Mouse (Mus musculus) erythroblast, adult 5-6 weeks (primary cell): ENCODE measurements around the gene Rab19. TPM values are rescaled to one million over a fixed set of nuclear protein-coding genes. Genes with fewer than 3 reads are reported as not detected.
"Not testable (repeated sequence)": the region's sequence is repeated elsewhere in the genome, so short reads cannot be mapped to it uniquely, and the experiment has no call there.

ENCODE experiments used
- ATAC-seq: replicated peaks from 2 replicates; pipeline ENCODE4 v1.8.0; 2016; ENCODE audit warnings: moderate number of reproducible peaks, mild to moderate bottlenecking, moderate TSS enrichment, inconsistent platforms; ENCODE audit not compliant: poor library complexity, low FRiP score, severe bottlenecking
- total RNA-seq, 2 experiments: library from RNA; stranded (forward) in 1 of 2; stranded (reverse) in 1 of 2; fragments of 150-400 nt in 1 of 2; fragments of 200-764, 138-1000 nt in 1 of 2; gene quantifications; 2 replicates each; pipeline versions ENCODE4 v1.2.3 to v1.2.4; 2015 to 2017; ENCODE audit warnings: low replicate concordance in 2 of 2

Rab19 gene
- total RNA-seq, 2 experiments from 2014 or later, result 0.26 TPM; not detected in 1

- ATAC-seq, result not testable (repeated sequence)
Observed at GRCm38 (mm10) chr6:39378161-39378835, 2.7 kb upstream of the Rab19 start.

GRCm38 (mm10) chr6:39379224-39379623, 1.8 kb upstream of the Rab19 start:
- no peak for ATAC-seq

- ATAC-seq, result no peak
Observed at GRCm38 (mm10) chr6:39379749-39380148, 1.2 kb upstream of the Rab19 start.

- no peak for ATAC-seq
Observed at GRCm38 (mm10) chr6:39380276-39380675, 699 bp upstream of the Rab19 start.

- peak; percentile 17; the same call in 1 of the 2 replicates for ATAC-seq
Observed at GRCm38 (mm10) chr6:39389988-39390387, 9.0 kb downstream of the Rab19 start.

- ATAC-seq, result no peak
Observed at GRCm38 (mm10) chr6:39395471-39395870, 14.5 kb downstream of the Rab19 start.

- 0 out of 2 replicates have a peak, but pooled peaks have one; percentile 26 for ATAC-seq
Observed at GRCm38 (mm10) chr6:39395916-39396315, 14.9 kb downstream of the Rab19 start.

GRCm38 (mm10) chr6:39397046-39397445, 16.1 kb downstream of the Rab19 start:
- no peak for ATAC-seq

- no peak for ATAC-seq
Observed at GRCm38 (mm10) chr6:39398342-39398741, 17.4 kb downstream of the Rab19 start.

GRCm38 (mm10) chr6:39400343-39400742, 19.4 kb downstream of the Rab19 start:
- ATAC-seq, result 0 out of 2 replicates have a peak, but pooled peaks have one; percentile 11

GRCm38 (mm10) chr6:39403136-39403535, 22.2 kb downstream of the Rab19 start:
- ATAC-seq, result no peak

GRCm38 (mm10) chr6:39406480-39406879, 25.5 kb downstream of the Rab19 start:
- 0 out of 2 replicates have a peak, but pooled peaks have one; percentile 28 for ATAC-seq

- ATAC-seq, result no peak
Observed at GRCm38 (mm10) chr6:39414106-39414505, 33.1 kb downstream of the Rab19 start.

- ATAC-seq, result 0 out of 2 replicates have a peak, but pooled peaks have one; percentile 27
Observed at GRCm38 (mm10) chr6:39415762-39416161, 34.8 kb downstream of the Rab19 start.

GRCm38 (mm10) chr6:39416654-39417053, 35.7 kb downstream of the Rab19 start:
- ATAC-seq, result 0 out of 2 replicates have a peak, but pooled peaks have one; percentile 34

GRCm38 (mm10) chr6:39419386-39419850, 38.4 kb downstream of the Rab19 start:
- no peak for ATAC-seq

- peak; percentile 69 for ATAC-seq
Observed at GRCm38 (mm10) chr6:39419851-39420721, 39.1 kb downstream of the Rab19 start, which contains the start of gene Mkrn1. Gene Mkrn1, minus strand, starts transcription at chr6:39420462.

- ATAC-seq, result no peak
Observed at GRCm38 (mm10) chr6:39420867-39421266, 39.9 kb downstream of the Rab19 start.

- peak; percentile 31; the same call in 1 of the 2 replicates for ATAC-seq
Observed at GRCm38 (mm10) chr6:39423130-39423551, 42.2 kb downstream of the Rab19 start.

GRCm38 (mm10) chr6:39423686-39424085, 42.7 kb downstream of the Rab19 start:
- ATAC-seq, result peak; percentile 52
